Mouse (Mus musculus): ENCODE data around the gene Vmn2r116. TPM values are rescaled to one million over a fixed set of nuclear protein-coding genes. Genes with fewer than 3 reads are reported as not detected.
A peak's percentile ranks its signal among the peaks of the same experiment; 100 is the strongest.
"Not testable (repeated sequence)": the region's sequence is repeated elsewhere in the genome, so short reads cannot be mapped to it uniquely, and the experiment has no call there.

Vmn2r116 gene
- not detected in 2 replicates for polyA plus RNA-seq (2015; fragmentation: Nextera tagmentation; extraction: Ambion mirVana)

DNA sequence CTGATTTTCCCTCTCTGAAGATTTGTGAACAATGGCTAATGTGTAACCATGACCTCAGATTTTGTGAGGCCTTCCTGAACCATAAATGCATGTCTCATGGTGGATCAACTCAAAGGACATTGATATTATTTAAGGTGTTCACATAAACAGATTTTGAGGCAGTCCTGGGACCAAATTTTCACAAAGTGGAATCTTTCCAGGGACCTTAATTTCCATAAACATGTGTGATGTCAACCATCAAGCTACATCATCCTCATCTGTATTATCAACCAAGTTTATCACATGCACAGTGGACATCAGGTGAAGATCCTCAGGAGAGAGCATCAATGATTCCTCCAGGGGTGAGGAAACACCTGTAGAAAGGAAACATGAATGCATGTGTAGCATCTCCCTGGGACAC, at the start of gene Vmn2r116:
TSS of gene Vmn2r116 (plus strand) at position 301 of the 400 bp plus-strand sequence.
- ATAC-seq (ENCODE audit: low FRiP score, low read depth) = not testable (repeated sequence)

DNA sequence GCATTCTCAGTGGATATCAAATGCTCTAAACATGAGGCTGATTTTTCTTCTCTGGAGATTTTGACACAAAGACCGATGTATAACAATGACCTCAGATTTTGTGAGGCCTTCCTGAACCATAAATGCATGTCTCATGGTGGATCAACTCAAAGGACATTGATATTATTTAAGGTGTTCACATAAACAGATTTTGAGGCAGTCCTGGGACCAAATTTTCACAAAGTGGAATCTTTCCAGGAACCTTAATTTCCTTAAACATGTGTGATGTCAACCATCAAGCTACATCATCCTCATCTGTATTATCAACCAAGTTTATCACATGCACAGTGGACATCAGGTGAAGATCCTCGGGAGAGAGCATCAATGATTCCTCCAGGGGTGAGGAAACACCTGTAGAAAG, 41.0 kb upstream of the Vmn2r116 start, which contains the start of gene Vmn2r115:
TSS of gene Vmn2r115 (plus strand) at position 301 of the 400 bp plus-strand sequence.
- not testable (repeated sequence) for H3K9me3 ChIP-seq; H3K4me2 ChIP-seq (replicated peaks); H3K27ac ChIP-seq; ATAC-seq (ENCODE audit: low FRiP score, low read depth); H3K9ac ChIP-seq; H3K4me3 ChIP-seq; H3K4me1 ChIP-seq; H3K36me3 ChIP-seq; H3K27me3 ChIP-seq
- WGBS = 38% methylated on average over 2 of the region's 2 CpGs

More for the DNA sequence above, at the start of gene Vmn2r116:
- not testable (repeated sequence) for H3K9me3 ChIP-seq; H3K4me3 ChIP-seq; H3K27me3 ChIP-seq; H3K9ac ChIP-seq; H3K27ac ChIP-seq; H3K4me1 ChIP-seq; H3K36me3 ChIP-seq; H3K4me2 ChIP-seq (replicated peaks)

DNA sequence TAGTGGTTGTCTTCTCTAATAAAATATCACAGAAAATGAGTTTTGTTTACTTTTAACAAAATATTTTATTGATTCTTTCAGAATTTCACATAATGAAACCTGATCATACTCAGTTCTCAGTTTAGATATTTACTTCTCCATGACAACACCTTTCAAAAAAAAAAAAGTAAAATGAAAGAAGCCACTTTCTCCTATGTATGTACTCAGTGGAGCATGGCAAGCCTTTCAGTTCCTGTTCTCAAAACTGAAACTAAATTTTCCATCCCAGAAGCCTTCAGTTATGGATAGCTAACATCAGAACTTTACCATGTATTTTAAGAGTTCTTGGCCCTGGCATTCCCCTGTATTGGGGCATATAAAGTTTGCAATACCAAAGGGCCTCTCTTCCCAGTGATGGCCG, 32.8 kb upstream of the Vmn2r116 start:
- Histone ChIP-seq H3K4me1 (no peaks in the 10 kb centered on the region), H3K9me3 (no peaks in the 10 kb centered on the region), H3K27me3 (no peaks in the 10 kb centered on the region), H3K27ac (no peak overlapping the region), H3K4me3 (no peak overlapping the region), H3K36me3 (no peaks in the 10 kb centered on the region), H3K9ac (no peak overlapping the region), H3K4me2 (replicated peaks) (no peak overlapping the region)
- ATAC-seq (ENCODE audit: low FRiP score, low read depth) = no peak
- WGBS = 68% methylated on average over 1 of the region's 1 CpGs

DNA sequence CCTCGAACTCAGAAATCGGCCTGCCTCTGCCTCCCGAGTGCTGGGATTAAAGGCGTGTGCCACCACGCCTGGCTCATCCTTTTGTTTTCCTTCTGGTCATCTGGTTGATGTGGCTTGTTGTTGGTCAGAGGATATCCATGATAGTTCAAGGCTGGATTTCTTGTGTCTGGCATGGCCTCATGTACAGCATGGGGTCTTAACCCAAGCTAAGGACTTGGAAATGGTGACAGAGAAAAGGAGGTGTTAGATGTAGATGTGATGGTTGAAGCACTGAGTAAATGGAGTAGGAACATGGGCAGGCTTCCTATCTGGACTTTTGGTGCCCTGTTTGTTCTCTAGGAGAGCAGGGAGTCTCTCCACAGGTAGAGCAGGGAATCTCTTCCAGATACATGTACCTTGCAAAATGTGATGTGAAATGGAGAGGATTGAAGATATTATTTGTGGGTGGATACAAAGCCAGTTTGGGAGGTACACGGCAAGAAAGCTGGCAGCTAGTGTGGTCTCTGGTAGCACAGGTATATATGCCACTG, 48.8 kb downstream of the Vmn2r116 start:
- H3K27me3 ChIP-seq = no peaks in the 10 kb centered on the region
- no peaks in the 10 kb centered on the region for H3K4me1 ChIP-seq
- H3K4me2 ChIP-seq (replicated peaks) = no peak overlapping the region
- no peak overlapping the region for H3K4me3 ChIP-seq
- ATAC-seq (ENCODE audit: low FRiP score, low read depth) = 0 out of 2 replicates have a peak, but pooled peaks have one; percentile 40
- H3K27ac ChIP-seq = no peak overlapping the region
- H3K9me3 ChIP-seq = peaks cover 7% of the 10 kb centered on the region
- H3K9ac ChIP-seq = no peak overlapping the region
- H3K36me3 ChIP-seq = no peaks in the 10 kb centered on the region
- WGBS = 78% methylated on average over 6 of the region's 6 CpGs

Other genes with a start within 250 kb of the Vmn2r116 start
- gene Zfp40, start 191.4 kb upstream of the Vmn2r116 start, polyA plus RNA-seq (2015; fragmentation: Nextera tagmentation; extraction: Ambion mirVana) = 12.9 and 16.2 TPM in 2 replicates
- not detected in 2 replicates for gene Vmn2r114, start 72.1 kb upstream of the Vmn2r116 start, polyA plus RNA-seq (2015; fragmentation: Nextera tagmentation; extraction: Ambion mirVana)
- not detected in 2 replicates for gene Vmn2r115, start 40.9 kb upstream of the Vmn2r116 start, polyA plus RNA-seq (2015; fragmentation: Nextera tagmentation; extraction: Ambion mirVana)
- not detected in 2 replicates for gene Vmn2r117, start 95.1 kb downstream of the Vmn2r116 start, polyA plus RNA-seq (2015; fragmentation: Nextera tagmentation; extraction: Ambion mirVana)
- gene Zfp213, start 179.6 kb downstream of the Vmn2r116 start, polyA plus RNA-seq (2015; fragmentation: Nextera tagmentation; extraction: Ambion mirVana) = 21.0 and 21.7 TPM in 2 replicates
- gene Zfp13, start 214.9 kb downstream of the Vmn2r116 start, polyA plus RNA-seq (2015; fragmentation: Nextera tagmentation; extraction: Ambion mirVana) = 19.9 and 22.2 TPM in 2 replicates
- 0.56 and 0.57 TPM in 2 replicates for gene Zscan10, start 216.3 kb downstream of the Vmn2r116 start, polyA plus RNA-seq (2015; fragmentation: Nextera tagmentation; extraction: Ambion mirVana)